Mouse (Mus musculus): ENCODE measurements at regions not wholly inside any gene's neighbourhood (a gene's known extent, or its start where the extent isn't known, plus 50 kb on each side); places are given as distances from the start of the nearest gene placed in this dataset.

DNA sequence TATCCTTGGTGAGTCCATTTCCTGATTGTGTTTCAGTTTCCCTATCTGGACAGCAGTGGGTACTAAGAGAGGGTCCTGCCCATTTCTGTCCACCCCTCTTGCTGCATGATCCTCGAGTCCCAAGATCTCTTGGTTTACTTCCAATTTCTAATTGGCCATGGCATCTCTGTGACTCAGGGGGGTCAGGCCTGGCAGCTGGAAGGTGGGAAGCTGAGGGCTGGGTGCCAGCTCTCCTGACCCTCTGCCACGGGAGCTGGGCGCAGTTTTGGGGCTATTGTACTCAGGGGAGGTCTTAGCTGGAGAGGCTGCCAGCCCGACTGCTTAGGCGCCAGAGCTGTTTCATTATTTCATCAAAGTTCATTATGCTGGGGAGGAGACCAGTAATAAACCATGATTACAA, 169.7 kb upstream of the Msx2 start:
- H3K27ac ChIP-seq (ENCODE audit: control insufficient read depth, low read depth, low read length), result no peak overlapping the region
- H3K79me2 ChIP-seq (ENCODE audit: control insufficient read depth, insufficient read depth, low read length, poor library complexity), result no peaks in the 10 kb centered on the region
- H3K27me3 ChIP-seq (ENCODE audit: control insufficient read depth in 1 of 2, insufficient read depth in 2 of 2, low read length in 2 of 2), result no peaks in the 10 kb centered on the region
- no peaks in the 10 kb centered on the region for H3K9me3 ChIP-seq (replicated peaks; ENCODE audit: insufficient read depth, low read length)
- DNase-seq (ENCODE audit: low read depth, low spot score), result no peak
- TF ChIP-seq USF2 (IDR thresholded peaks at IDR 0.05; ENCODE audit: borderline replicate concordance in 1 of 2, insufficient read depth in 1 of 2, low read depth in 1 of 2, low read length in 2 of 2) (no peak), ZMIZ1 (IDR thresholded peaks at IDR 0.05; ENCODE audit: low read depth, low read length) (no peak), BHLHE40 (IDR thresholded peaks at IDR 0.05; ENCODE audit: borderline replicate concordance, low read depth, low read length) (no peak), MXI1 (IDR thresholded peaks at IDR 0.05; ENCODE audit: low read depth, low read length) (no peak), ZC3H11A (IDR thresholded peaks at IDR 0.05; ENCODE audit: low read depth, low read length) (no peak), SMC3 (IDR thresholded peaks at IDR 0.05; ENCODE audit: low read depth, low read length) (no peak)
- no peak overlapping the region for H3K4me3 ChIP-seq (ENCODE audit: control insufficient read depth in 1 of 2, insufficient read depth in 1 of 2, low read depth in 2 of 2, low read length in 2 of 2)
- H3K4me1 ChIP-seq (ENCODE audit: control insufficient read depth in 1 of 2, insufficient read depth in 2 of 2, low read length in 2 of 2), result no peaks in the 10 kb centered on the region
- no peak overlapping the region for H3K9ac ChIP-seq (ENCODE audit: control insufficient read depth, low read depth, low read length, poor library complexity, severe bottlenecking)
- H3K36me3 ChIP-seq (ENCODE audit: control insufficient read depth in 1 of 2, insufficient read depth in 2 of 2, low read length in 2 of 2), result no peaks in the 10 kb centered on the region

DNA sequence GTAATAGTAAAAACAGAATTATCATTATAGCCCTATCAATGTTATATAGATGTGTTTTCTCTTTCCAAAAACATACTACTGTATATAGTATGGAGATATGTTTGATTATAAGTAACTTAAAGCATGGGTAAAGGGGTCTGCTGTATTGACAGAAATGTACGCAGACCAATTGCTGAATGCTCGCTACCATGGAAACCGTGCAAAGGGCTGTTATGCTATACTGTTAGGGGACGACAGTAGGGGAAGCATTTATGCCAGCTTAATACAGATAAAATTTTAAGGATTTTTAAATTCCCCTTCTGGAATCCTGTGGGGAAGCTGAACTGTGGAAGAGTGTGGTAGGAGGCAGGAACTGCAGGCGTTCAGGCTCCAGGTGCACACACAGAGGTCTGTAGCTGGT, 166.7 kb upstream of the Msx2 start:
- no peaks in the 10 kb centered on the region for H3K9me3 ChIP-seq (replicated peaks; ENCODE audit: insufficient read depth, low read length)

DNA sequence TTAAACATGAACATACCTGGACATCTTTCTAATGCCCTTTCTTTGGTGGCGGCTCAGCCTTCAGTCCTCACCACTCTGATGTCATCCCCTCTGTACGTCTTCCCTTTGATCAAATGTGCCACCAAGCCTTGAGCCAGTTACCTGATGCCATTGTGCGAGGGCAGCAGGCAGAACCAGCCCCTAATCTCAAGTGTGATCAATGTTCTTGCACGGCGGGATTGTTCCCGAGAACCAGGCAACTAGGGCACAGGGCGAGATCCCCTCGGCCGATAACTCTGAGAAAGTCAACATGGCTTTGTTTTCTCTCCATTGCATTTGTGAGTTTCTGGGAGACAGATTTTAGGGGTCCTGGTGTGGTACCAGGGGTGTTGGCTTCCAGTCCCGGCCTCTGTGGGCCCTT, 166.2 kb upstream of the Msx2 start:
- Histone ChIP-seq H3K27me3 (ENCODE audit: control insufficient read depth in 1 of 2, insufficient read depth in 2 of 2, low read length in 2 of 2) (no peaks in the 10 kb centered on the region), H3K9me3 (replicated peaks; ENCODE audit: insufficient read depth, low read length) (no peaks in the 10 kb centered on the region), H3K79me2 (ENCODE audit: control insufficient read depth, insufficient read depth, low read length, poor library complexity) (no peaks in the 10 kb centered on the region), H3K27ac (ENCODE audit: control insufficient read depth, low read depth, low read length) (no peak overlapping the region), H3K36me3 (ENCODE audit: control insufficient read depth in 1 of 2, insufficient read depth in 2 of 2, low read length in 2 of 2) (no peaks in the 10 kb centered on the region), H3K9ac (ENCODE audit: control insufficient read depth, low read depth, low read length, poor library complexity, severe bottlenecking) (no peak overlapping the region), H3K4me3 (ENCODE audit: control insufficient read depth in 1 of 2, insufficient read depth in 1 of 2, low read depth in 2 of 2, low read length in 2 of 2) (no peak overlapping the region), H3K4me1 (ENCODE audit: control insufficient read depth in 1 of 2, insufficient read depth in 2 of 2, low read length in 2 of 2) (no peaks in the 10 kb centered on the region)
- DNase-seq (ENCODE audit: low read depth, low spot score), result no peak
- TF ChIP-seq ZC3H11A (IDR thresholded peaks at IDR 0.05; ENCODE audit: low read depth, low read length) (no peak), JUND (IDR thresholded peaks at IDR 0.05; ENCODE audit: low read depth, low read length) (no peak), MAX (IDR thresholded peaks at IDR 0.05; ENCODE audit: low read length) (no peak), ZKSCAN1 (IDR thresholded peaks at IDR 0.05; ENCODE audit: low read depth, low read length) (no peak), SMC3 (IDR thresholded peaks at IDR 0.05; ENCODE audit: low read depth, low read length) (no peak), USF2 (IDR thresholded peaks at IDR 0.05; ENCODE audit: borderline replicate concordance in 1 of 2, insufficient read depth in 1 of 2, low read depth in 1 of 2, low read length in 2 of 2) (no peak), POLR2AphosphoS2 (IDR thresholded peaks at IDR 0.05; ENCODE audit: low read length) (no peak), GABPA (IDR thresholded peaks at IDR 0.05; ENCODE audit: low read depth, low read length) (no peak), KAT2A (conservative IDR thresholded peaks at IDR 0.05; ENCODE audit: low read depth, low read length) (no peak), SIN3A (IDR thresholded peaks at IDR 0.05; ENCODE audit: low read length) (no peak), MYB (IDR thresholded peaks at IDR 0.05; ENCODE audit: low read depth, low read length) (no peak), HCFC1 (IDR thresholded peaks at IDR 0.05; ENCODE audit: low read depth, low read length) (no peak), MAZ (IDR thresholded peaks at IDR 0.05; ENCODE audit: low read depth, low read length) (no peak), NELFE (IDR thresholded peaks at IDR 0.05; ENCODE audit: low read depth, low read length) (no peak), UBTF (IDR thresholded peaks at IDR 0.05; ENCODE audit: borderline replicate concordance, insufficient read depth, low read depth, low read length) (no peak), NRF1 (IDR thresholded peaks at IDR 0.05; ENCODE audit: insufficient read depth, low read depth, low read length, poor library complexity, severe bottlenecking) (no peak), ZNF384 (IDR thresholded peaks at IDR 0.05; ENCODE audit: low read depth, low read length) (no peak), CHD1 (IDR thresholded peaks at IDR 0.05; ENCODE audit: low read depth, low read length) (no peak)

More for the DNA sequence above, 166.7 kb upstream of the Msx2 start:
- Histone ChIP-seq H3K36me3 (ENCODE audit: control insufficient read depth in 1 of 2, insufficient read depth in 2 of 2, low read length in 2 of 2) (no peaks in the 10 kb centered on the region), H3K27me3 (ENCODE audit: control insufficient read depth in 1 of 2, insufficient read depth in 2 of 2, low read length in 2 of 2) (no peaks in the 10 kb centered on the region), H3K9ac (ENCODE audit: control insufficient read depth, low read depth, low read length, poor library complexity, severe bottlenecking) (no peak overlapping the region), H3K4me3 (ENCODE audit: control insufficient read depth in 1 of 2, insufficient read depth in 1 of 2, low read depth in 2 of 2, low read length in 2 of 2) (no peak overlapping the region), H3K4me1 (ENCODE audit: control insufficient read depth in 1 of 2, insufficient read depth in 2 of 2, low read length in 2 of 2) (no peaks in the 10 kb centered on the region), H3K79me2 (ENCODE audit: control insufficient read depth, insufficient read depth, low read length, poor library complexity) (no peaks in the 10 kb centered on the region), H3K27ac (ENCODE audit: control insufficient read depth, low read depth, low read length) (no peak overlapping the region)
- no peak for DNase-seq (ENCODE audit: low read depth, low spot score)
- TF ChIP-seq MYC (IDR thresholded peaks at IDR 0.05; ENCODE audit: low read depth, low read length) (no peak), POLR2AphosphoS5 (IDR thresholded peaks at IDR 0.05; ENCODE audit: borderline replicate concordance, low read depth, low read length) (no peak), UBTF (IDR thresholded peaks at IDR 0.05; ENCODE audit: borderline replicate concordance, insufficient read depth, low read depth, low read length) (no peak), ZC3H11A (IDR thresholded peaks at IDR 0.05; ENCODE audit: low read depth, low read length) (no peak), SIN3A (IDR thresholded peaks at IDR 0.05; ENCODE audit: low read length) (no peak), MAZ (IDR thresholded peaks at IDR 0.05; ENCODE audit: low read depth, low read length) (no peak), RAD21 (IDR thresholded peaks at IDR 0.05; ENCODE audit: low read depth, low read length) (no peak), TBP (IDR thresholded peaks at IDR 0.05; ENCODE audit: low read depth, low read length) (no peak), HCFC1 (IDR thresholded peaks at IDR 0.05; ENCODE audit: low read depth, low read length) (no peak), CHD2 (IDR thresholded peaks at IDR 0.05; ENCODE audit: low read length) (no peak), NELFE (IDR thresholded peaks at IDR 0.05; ENCODE audit: low read depth, low read length) (no peak), SMC3 (IDR thresholded peaks at IDR 0.05; ENCODE audit: low read depth, low read length) (no peak), POLR2A (IDR thresholded peaks at IDR 0.05; ENCODE audit: control insufficient read depth in 1 of 2, insufficient read depth in 1 of 2, low read depth in 1 of 2, low read length in 2 of 2, poor library complexity in 1 of 2) (no peak), TCF12 (IDR thresholded peaks at IDR 0.05; ENCODE audit: low read depth, low read length) (no peak), GABPA (IDR thresholded peaks at IDR 0.05; ENCODE audit: low read depth, low read length) (no peak)
